Mouse (Mus musculus) heart, postnatal 0 days (tissue): ENCODE measurements around the gene Kif1c.

Source experiments
- CTCF ChIP-seq: IDR thresholded peaks from 2 replicates; pipeline ENCODE4 v1.5.1; 2016; ENCODE audit warnings: antibody characterized with exemption, control low read depth, low read depth
- EP300 ChIP-seq: IDR thresholded peaks from 2 replicates; pipeline ENCODE4 v1.6.1; 2016; ENCODE audit warnings: antibody characterized with exemption, low read depth

DNA sequence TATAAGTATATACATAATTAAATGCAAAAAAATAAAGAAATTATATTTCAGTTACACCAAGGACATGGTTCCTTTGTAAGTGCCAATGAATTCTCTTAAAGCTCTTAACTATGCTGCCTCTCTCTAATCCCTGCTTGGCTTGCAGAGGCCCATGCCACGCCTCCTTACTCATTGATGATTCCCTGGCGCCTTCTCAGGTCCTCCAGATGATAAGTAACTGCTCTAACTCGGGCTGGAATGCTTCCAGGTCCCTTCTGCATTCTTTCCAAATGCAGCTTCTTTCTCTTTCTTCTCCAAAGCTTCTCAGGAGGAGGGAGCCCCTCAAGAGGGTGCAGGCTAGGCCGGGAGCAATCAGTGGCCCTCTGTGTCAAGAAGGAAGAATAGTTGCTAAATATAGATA, 10.8 kb upstream of the Kif1c start:
- TF ChIP-seq EP300 (no peak), CTCF (no peak)
